8 mouse cellular contexts compared by ENCODE assay signal in genomic region chr1:153191943-153192329, GRCm38 (mm10). TPM values are rescaled to one million over a fixed set of nuclear protein-coding genes. Genes with fewer than 3 reads are reported as not detected.
DNase-seq lines count a peak whose midpoint lies in the region; ATAC-seq and TF ChIP-seq lines count a peak whose summit lies in the region.

No protein-coding gene starts in this region.

- TF ChIP-seq CTCF in CH12.LX (conservative IDR thresholded peaks at IDR 0.05 in 1 of 2, IDR thresholded peaks at IDR 0.05 in 1 of 2; ENCODE audit: low read depth in 2 of 2, low read length in 2 of 2) = no peak
- TF ChIP-seq CTCF in hindbrain, postnatal 0 days (IDR thresholded peaks at IDR 0.05; ENCODE audit: low read depth) = no peak

- H3K36me3 ChIP-seq in CH12.LX (replicated peaks in 1 of 2; ENCODE audit: control insufficient read depth in 1 of 2, insufficient read depth in 1 of 2, low read length in 1 of 2) = no peaks in the 10 kb centered on the region
- no peaks in the 10 kb centered on the region for H3K36me3 ChIP-seq in forebrain, embryonic 15.5 days
- H3K36me3 ChIP-seq in hindbrain, postnatal 0 days (ENCODE audit: insufficient read depth, low read length) = no peaks in the 10 kb centered on the region

- peak overlapping the region; percentile 17; the same call in 1 of the 2 replicates for H3K4me2 ChIP-seq in CH12.LX (ENCODE audit: insufficient read depth, low read depth, poor library complexity, severe bottlenecking)
- 0 out of 2 replicates have a peak overlapping the region, but pooled peaks have one; percentile 9 for H3K4me2 ChIP-seq in forebrain, embryonic 15.5 days (replicated peaks)
- 0 out of 2 replicates have a peak overlapping the region, but pooled peaks have one; percentile 19 for H3K4me2 ChIP-seq in hindbrain, postnatal 0 days (ENCODE audit: low read depth, low read length)

- peak; percentile 25 to 65 for DNase-seq in cerebellum, postnatal 25 days
- DNase-seq in cerebellum, adult 11 months = no peak
- DNase-seq in CH12.LX (ENCODE audit: extremely low read depth) = no peak
- peak; percentile 80 for DNase-seq in hindbrain, postnatal 0 days (ENCODE audit: low spot score)
- DNase-seq in left cerebral cortex, postnatal 4 days = peak; percentile 57
- peak; percentile 53 for DNase-seq in skeletal muscle tissue, adult 2 months (ENCODE audit: low read depth, low spot score)

- H3K27me3 ChIP-seq in CH12.LX (replicated peaks) = no peaks in the 10 kb centered on the region
- peaks cover 5% of the 10 kb centered on the region; the same call in 1 of the 2 replicates for H3K27me3 ChIP-seq in forebrain, embryonic 15.5 days
- H3K27me3 ChIP-seq in hindbrain, postnatal 0 days (ENCODE audit: insufficient read depth, low read length) = peaks cover 3% of the 10 kb centered on the region; the same call in 1 of the 2 replicates

- H3K9ac ChIP-seq in CH12.LX (ENCODE audit: insufficient read depth, low read depth) = no peak overlapping the region
- no peak overlapping the region for H3K9ac ChIP-seq in forebrain, embryonic 15.5 days (replicated peaks)
- H3K9ac ChIP-seq in hindbrain, postnatal 0 days (replicated peaks; ENCODE audit: low read length) = no peak overlapping the region

- WGBS in forebrain, embryonic 15.5 days = 1% methylated on average over 5 of the region's 5 CpGs
- WGBS in hindbrain, postnatal 0 days = 3% methylated on average over 4 of the region's 5 CpGs

- H3K4me3 ChIP-seq in CH12.LX (replicated peaks in 1 of 3; ENCODE audit: low read depth in 2 of 3, low read length in 2 of 3, poor library complexity in 1 of 3) = no peak overlapping the region
- no peak overlapping the region for H3K4me3 ChIP-seq in forebrain, embryonic 15.5 days
- H3K4me3 ChIP-seq in hindbrain, postnatal 0 days (ENCODE audit: low read length) = no peak overlapping the region

- no peaks in the 10 kb centered on the region for H3K9me3 ChIP-seq in CH12.LX (replicated peaks; ENCODE audit: low read length)
- H3K9me3 ChIP-seq in forebrain, embryonic 15.5 days = no peaks in the 10 kb centered on the region
- no peaks in the 10 kb centered on the region for H3K9me3 ChIP-seq in hindbrain, postnatal 0 days (ENCODE audit: low read length)

- no peak for TF ChIP-seq POLR2A in CH12.LX (IDR thresholded peaks at IDR 0.05; ENCODE audit: low read depth, low read length)

- intact Hi-C loops in left cerebral cortex, postnatal 4 days (cut with DNase I) = no loop called here

- in situ Hi-C loops in CH12.LX (cut with MboI; ENCODE audit: low pct_ligation_motif_present, low pct_unique_long_range_greater_than_20kb, low sequenced_read_pairs) = no loop called here

- H3K4me1 ChIP-seq in CH12.LX (ENCODE audit: control insufficient read depth in 1 of 2, insufficient read depth in 2 of 2) = peaks cover 3 to 11% of the 10 kb centered on the region in 2 experiments; a peak in 2 of 4 replicates
- H3K4me1 ChIP-seq in forebrain, embryonic 15.5 days = peaks cover 15% of the 10 kb centered on the region
- H3K4me1 ChIP-seq in hindbrain, postnatal 0 days (ENCODE audit: insufficient read depth, low read length) = peaks cover 9% of the 10 kb centered on the region; the same call in 1 of the 2 replicates

- no peaks in the 10 kb centered on the region for H3K79me2 ChIP-seq in CH12.LX (replicated peaks; ENCODE audit: control insufficient read depth, extremely low read depth, insufficient read depth, poor library complexity, severe bottlenecking)

- dilution Hi-C loops in CH12.LX (cut with MboI; ENCODE audit: extremely low pct_ligation_motif_present, extremely low pct_unique_long_range_greater_than_20kb, low sequenced_read_pairs) = no loop called here

- TF ChIP-seq EP300 in CH12.LX (IDR thresholded peaks at IDR 0.05; ENCODE audit: low read length) = no peak

- no peak overlapping the region for H3K27ac ChIP-seq in CH12.LX (ENCODE audit: insufficient read depth, low read depth)
- H3K27ac ChIP-seq in forebrain, embryonic 15.5 days (replicated peaks) = peak overlapping the region; percentile 67
- H3K27ac ChIP-seq in hindbrain, postnatal 0 days = no peak overlapping the region

- ATAC-seq in forebrain, embryonic 15.5 days (replicated peaks) = peak; percentile 78
- peak; percentile 61; the same call in 1 of the 2 replicates for ATAC-seq in hindbrain, postnatal 0 days
- ATAC-seq in activated CD4-positive, CD25-positive, alpha-beta regulatory T cell, adult 4 months = no peak

- no peak for TF ChIP-seq RAD21 in CH12.LX (IDR thresholded peaks at IDR 0.05; ENCODE audit: low read depth, low read length)

TF ChIP-seq in CH12.LX, 34 proteins besides CTCF, POLR2A, EP300 and RAD21:
- TF ChIP-seq ZC3H11A (IDR thresholded peaks at IDR 0.05; ENCODE audit: low read depth, low read length) (no peak), MAFK (IDR thresholded peaks at IDR 0.05; ENCODE audit: insufficient replicate concordance, low read length) (no peak), ZKSCAN1 (IDR thresholded peaks at IDR 0.05; ENCODE audit: borderline replicate concordance, low read depth, low read length) (no peak), IRF4 (IDR thresholded peaks at IDR 0.05; ENCODE audit: low read depth, low read length) (no peak), JUN (IDR thresholded peaks at IDR 0.05; ENCODE audit: insufficient read depth, low read depth, low read length) (no peak), TBP (conservative IDR thresholded peaks at IDR 0.05; ENCODE audit: low read depth, low read length) (no peak), NELFE (IDR thresholded peaks at IDR 0.05; ENCODE audit: low read depth, low read length) (no peak), MYC (IDR thresholded peaks at IDR 0.05; ENCODE audit: low read depth, low read length) (no peak), MAZ (IDR thresholded peaks at IDR 0.05; ENCODE audit: low read depth, low read length) (no peak), GABPA (IDR thresholded peaks at IDR 0.05; ENCODE audit: insufficient replicate concordance, low read depth, low read length) (no peak), USF1 (IDR thresholded peaks at IDR 0.05; ENCODE audit: low read depth, low read length) (no peak), HCFC1 (IDR thresholded peaks at IDR 0.05; ENCODE audit: low read depth, low read length) (no peak), MXI1 (IDR thresholded peaks at IDR 0.05; ENCODE audit: low read depth, low read length) (no peak), UBTF (IDR thresholded peaks at IDR 0.05; ENCODE audit: low read depth, low read length) (no peak), SIN3A (IDR thresholded peaks at IDR 0.05; ENCODE audit: low read length) (no peak), ETS1 (conservative IDR thresholded peaks at IDR 0.05; ENCODE audit: low read depth, low read length) (no peak), KAT2A (IDR thresholded peaks at IDR 0.05; ENCODE audit: insufficient replicate concordance, low read length) (no peak), ZMIZ1 (IDR thresholded peaks at IDR 0.05; ENCODE audit: low read depth, low read length) (no peak), TCF12 (IDR thresholded peaks at IDR 0.05; ENCODE audit: low read depth, low read length) (no peak), MEF2A (IDR thresholded peaks at IDR 0.05; ENCODE audit: borderline replicate concordance, low read depth, low read length) (no peak)

RNA-seq across cellular contexts. Expression of gene Lamc2, which starts 5.7 kb away (rescaled TPM):
- total RNA-seq in CH12.LX (2012; rRNA removed) = 0.08 and 0.25 TPM in 2 replicates
- total RNA-seq in CH12.LX (2014; rRNA removed) = 0.09 and 0.61 TPM in 2 replicates
- polyA plus RNA-seq in CH12.LX (2012; ENCODE audit: insufficient read length, low read depth) = 1.0 and 2.0 TPM in 2 replicates
- 1.2 and 1.3 TPM in 2 replicates for polyA plus RNA-seq in forebrain, embryonic 15.5 days (2015; fragmentation: Nextera tagmentation; extraction: Ambion mirVana)
- total RNA-seq in hindbrain, postnatal 0 days (2014; rRNA removed) = 5.8 and 6.3 TPM in 2 replicates
- polyA plus RNA-seq in hindbrain, postnatal 0 days (2015; fragmentation: Nextera tagmentation; extraction: Ambion mirVana) = 3.7 and 4.4 TPM in 2 replicates
- 1 to 10 TPM; 2.9 to 3.4 TPM for total RNA-seq in left cerebral cortex, postnatal 4 days (2021)
- polyA plus RNA-seq in activated CD4-positive, CD25-positive, alpha-beta regulatory T cell, adult 4 months (2017; shearing (Covaris generic)) = under 1 TPM; 0.51 to 0.53 TPM

Comparison
In these comparisons a context has a peak if more than half of its experiments do, and no peak if none do; other contexts are left out.
1. DNase-seq: peak in cerebellum, postnatal 25 days (2 of 2), hindbrain, postnatal 0 days (single experiment), left cerebral cortex, postnatal 4 days (single experiment) and skeletal muscle tissue, adult 2 months (single experiment); none in cerebellum, adult 11 months (single experiment) and CH12.LX (single experiment).
2. Peak in every context shown above with its lines, with median percentiles within 50 percentile points of each other: H3K4me2 ChIP-seq.